Mouse (Mus musculus) forebrain, embryonic 13.5 days (tissue): ENCODE measurements around the gene Smim27. TPM values are rescaled to one million over a fixed set of nuclear protein-coding genes. Genes with fewer than 3 reads are reported as not detected.

Source experiments
- ATAC-seq: fragments of 200-750 bp; cut with Nextera tagmentation; 2 replicates; pipeline ENCODE4 v1.8.0; 2017
- H3K27ac ChIP-seq: fragments of 300-500 bp; sonication (generic); 2 replicates; pipeline ENCODE4 v1.5.1; 2015; ENCODE audit warnings: inconsistent platforms, mild to moderate bottlenecking, moderate library complexity
- H3K27me3 ChIP-seq: fragments of 300-500 bp; sonication (generic); 2 replicates; pipeline ENCODE4 v1.6.1; 2015; ENCODE audit warnings: mild to moderate bottlenecking, inconsistent platforms
- H3K36me3 ChIP-seq: fragments of 300-500 bp; sonication (generic); 2 replicates; pipeline ENCODE4 v1.6.1; 2015; ENCODE audit warnings: mild to moderate bottlenecking, inconsistent platforms; ENCODE audit not compliant: poor library complexity, severe bottlenecking
- H3K4me1 ChIP-seq: fragments of 300-500 bp; sonication (generic); 2 replicates; pipeline ENCODE4 v1.6.1; 2015; ENCODE audit warnings: inconsistent platforms
- H3K4me2 ChIP-seq: fragments of 300-500 bp; sonication (generic); 2 replicates; pipeline ENCODE4 v1.6.1; 2015; ENCODE audit warnings: inconsistent platforms, mild to moderate bottlenecking, moderate library complexity
- H3K4me3 ChIP-seq: fragments of 300-500 bp; sonication (generic); 2 replicates; pipeline ENCODE4 v1.5.1; 2015; ENCODE audit warnings: mild to moderate bottlenecking, inconsistent platforms
- H3K9ac ChIP-seq: fragments of 300-500 bp; sonication (generic); 2 replicates; pipeline ENCODE4 v1.6.1; 2015; ENCODE audit warnings: mild to moderate bottlenecking, inconsistent platforms
- H3K9me3 ChIP-seq: fragments of 300-500 bp; sonication (generic); replicated peaks from 2 replicates; pipeline ENCODE4 v1.6.1; 2016; ENCODE audit warnings: inconsistent platforms
- WGBS: fragments of 180-500 bp; shearing (Covaris S2); methylation state at CpG from one replicate; pipeline ENCODE4 v1.1.7; 2015; 5-methylcytosine and 5-hydroxymethylcytosine counted together
- polyA plus RNA-seq: library from polyadenylated mRNA; unstranded; fragments of >200 nt; fragmentation: Nextera tagmentation; extraction: Ambion mirVana; gene quantifications from 2 replicates; pipeline ENCODE4 v1.2.1, GENCODE M21; 2015

Smim27 gene
- polyA plus RNA-seq, 1 experiment from 2014 or later: 32.4 TPM

DNA sequence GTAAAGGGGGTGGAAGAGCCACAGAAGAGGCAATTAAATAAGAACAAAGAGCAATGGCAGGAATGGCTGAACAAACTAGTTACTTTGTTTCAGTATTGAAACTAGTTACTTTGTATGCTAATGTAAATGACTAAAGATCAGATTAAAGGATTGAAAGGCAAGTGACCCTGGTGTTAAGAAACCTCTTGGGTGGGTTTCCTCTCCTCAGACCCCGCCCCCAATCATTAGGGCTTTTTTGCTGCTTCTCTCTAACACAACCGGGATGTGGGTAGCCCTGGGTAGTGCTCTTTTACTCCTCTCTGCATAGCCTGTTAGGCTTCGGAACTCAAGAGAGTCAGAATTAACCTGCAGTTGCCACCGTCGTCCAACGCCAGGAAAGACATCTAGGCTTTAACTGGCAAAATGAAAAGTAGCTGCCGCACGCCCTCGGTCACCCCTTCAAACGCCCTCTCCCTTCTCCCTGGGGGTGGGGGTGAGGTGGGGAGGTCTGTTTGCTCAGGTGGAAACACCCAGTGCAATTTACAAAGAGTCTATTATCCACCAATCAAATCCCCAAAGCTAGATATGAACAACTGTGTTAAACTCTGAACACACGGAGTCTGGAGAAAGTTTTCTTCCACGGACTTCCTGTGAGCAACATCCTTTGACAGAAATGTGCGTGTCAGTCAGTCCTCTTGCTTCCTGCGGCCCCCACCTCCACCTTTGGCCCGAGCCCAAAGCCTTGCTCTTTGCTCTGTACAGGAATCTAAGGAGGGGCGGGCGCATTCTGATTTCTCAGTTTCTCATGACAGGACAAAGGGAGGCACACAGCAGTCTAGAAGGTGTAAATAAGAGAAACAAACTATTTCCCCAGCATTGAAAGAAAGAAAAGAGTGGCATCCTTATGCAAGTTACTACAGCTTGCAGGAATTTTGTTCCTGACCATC is 30.6 kb upstream of the Smim27 start:
- 0 out of 2 replicates have a peak, but pooled peaks cover 5% of the 10 kb centered on the region for H3K27me3 ChIP-seq
- H3K4me2 ChIP-seq: peak overlapping the region; percentile 82
- H3K4me3 ChIP-seq: peak overlapping the region; percentile 52
- peaks cover 10% of the 10 kb centered on the region for H3K4me1 ChIP-seq
- 1% methylated on average over 17 of the region's 17 CpGs for WGBS
- peak; percentile 45 for ATAC-seq
- no peak overlapping the region for H3K27ac ChIP-seq
- H3K9me3 ChIP-seq: no peaks in the 10 kb centered on the region
- peak overlapping the region; percentile 63 for H3K9ac ChIP-seq
- no peaks in the 10 kb centered on the region for H3K36me3 ChIP-seq

DNA sequence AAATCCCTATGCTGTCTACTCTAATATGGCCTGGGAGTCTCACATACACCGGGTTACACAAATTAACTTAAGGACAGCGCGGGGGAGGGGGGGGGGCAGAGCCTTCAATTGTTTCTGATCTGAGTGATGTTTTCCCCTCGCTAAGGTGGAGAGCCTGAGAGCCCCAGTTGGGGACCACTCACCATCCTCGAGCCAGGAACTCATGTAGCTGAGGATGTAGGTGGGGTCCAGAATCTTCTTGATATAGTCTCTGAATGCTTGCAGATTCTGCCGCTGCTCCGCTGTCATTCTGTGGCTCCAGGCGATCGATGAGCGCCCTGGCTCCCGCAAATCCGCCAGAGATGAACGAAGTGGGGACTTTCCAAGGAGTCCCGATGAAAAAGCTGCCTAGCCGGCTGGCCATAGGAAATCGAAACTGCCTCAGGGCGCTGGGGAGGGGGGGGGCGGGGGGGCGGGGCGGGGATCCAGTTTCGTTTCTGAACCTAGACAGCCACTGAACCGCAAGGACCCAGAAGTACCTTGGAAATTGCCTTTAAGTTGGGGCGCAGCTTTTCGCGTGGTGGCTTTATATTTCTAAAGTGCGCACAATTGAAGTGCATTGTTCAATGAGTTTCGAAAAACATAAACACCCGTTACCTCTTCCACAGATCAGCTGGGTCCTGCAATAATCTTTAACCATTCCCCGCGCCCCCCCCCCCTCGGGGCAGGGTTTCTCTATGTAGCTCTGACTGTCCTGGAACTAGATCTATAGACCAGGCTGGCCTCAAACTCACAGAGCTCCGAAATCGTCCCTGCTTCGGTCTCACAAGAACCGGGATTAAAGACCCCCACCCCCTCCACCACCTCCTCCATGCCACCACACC is 29.7 kb upstream of the Smim27 start, which contains the start of gene Ddx58:
Gene Ddx58 (minus strand): TSS at position 420 of the 863 bp plus-strand sequence.
- 4% methylated on average over 35 of the region's 35 CpGs for WGBS
- Histone ChIP-seq H3K27me3 (0 out of 2 replicates have a peak, but pooled peaks cover 5% of the 10 kb centered on the region), H3K9ac (peak within 1 kb of the TSS; percentile 63), H3K36me3 (no peaks in the 10 kb centered on the region), H3K9me3 (no peaks in the 10 kb centered on the region), H3K4me1 (peaks cover 10% of the 10 kb centered on the region), H3K4me2 (peak within 1 kb of the TSS; percentile 82), H3K27ac (no peak within 1 kb of the TSS), H3K4me3 (peak within 1 kb of the TSS; percentile 52)
- ATAC-seq: peak; percentile 74

DNA sequence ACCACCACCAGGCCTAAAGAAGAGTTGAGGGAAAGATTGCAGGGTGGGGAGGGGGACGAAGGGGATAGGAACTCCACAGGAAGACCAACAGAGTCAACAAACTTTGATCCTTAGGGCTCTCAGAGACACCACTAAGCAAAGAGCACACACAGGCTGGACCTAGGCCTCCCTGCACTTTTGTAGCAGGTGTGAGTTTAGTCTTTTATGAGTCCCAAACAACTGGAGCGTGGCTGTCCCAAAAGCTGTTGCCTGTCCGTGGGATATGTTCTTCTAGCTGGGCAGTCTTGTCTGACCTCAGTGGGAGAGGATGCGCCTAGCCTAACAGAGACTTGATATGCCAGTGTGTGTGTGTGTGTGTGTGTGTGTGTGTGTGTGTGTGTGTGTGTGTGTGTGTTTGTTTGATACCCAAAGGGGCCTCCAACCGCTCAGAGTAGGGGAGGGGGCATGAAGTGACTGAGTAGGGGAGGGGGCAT is 29.1 kb upstream of the Smim27 start:
- peak; percentile 38 for ATAC-seq

DNA sequence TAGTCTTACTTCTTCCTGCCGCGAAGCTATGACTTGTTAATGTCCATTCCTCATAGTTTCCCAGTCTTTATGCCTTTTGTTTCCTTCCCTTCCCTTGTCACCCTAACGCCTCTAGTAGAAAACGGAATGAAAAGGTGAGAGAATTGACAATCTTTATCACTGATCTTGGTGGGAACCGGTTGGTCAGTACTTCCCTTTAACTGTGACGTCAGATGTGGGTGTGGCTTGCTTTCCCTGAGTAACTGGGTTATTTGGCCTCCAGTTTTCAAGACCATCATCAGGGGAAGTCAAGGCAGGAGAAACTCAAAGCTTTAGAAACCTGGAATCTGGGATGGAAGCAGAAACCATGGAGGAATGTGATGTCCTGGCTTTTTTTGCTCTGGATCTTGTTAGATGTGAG is 27.5 kb upstream of the Smim27 start:
- Histone ChIP-seq H3K36me3 (no peaks in the 10 kb centered on the region), H3K9ac (no peak overlapping the region), H3K4me2 (no peak overlapping the region), H3K4me3 (no peak overlapping the region), H3K9me3 (no peaks in the 10 kb centered on the region), H3K4me1 (peaks cover 10% of the 10 kb centered on the region), H3K27ac (no peak overlapping the region), H3K27me3 (0 out of 2 replicates have a peak, but pooled peaks cover 5% of the 10 kb centered on the region)
- 54% methylated on average over 6 of the region's 6 CpGs for WGBS
- ATAC-seq: no peak

More for the DNA sequence above, 29.1 kb upstream of the Smim27 start:
- H3K36me3 ChIP-seq: no peaks in the 10 kb centered on the region
- WGBS: 49% methylated on average over 5 of the region's 5 CpGs
- peak overlapping the region; percentile 52 for H3K4me3 ChIP-seq
- no peak overlapping the region for H3K27ac ChIP-seq
- H3K9ac ChIP-seq: peak overlapping the region; percentile 63; the same call in 1 of the 2 replicates
- no peaks in the 10 kb centered on the region for H3K9me3 ChIP-seq
- H3K4me2 ChIP-seq: peak overlapping the region; percentile 82
- H3K27me3 ChIP-seq: 0 out of 2 replicates have a peak, but pooled peaks cover 5% of the 10 kb centered on the region
- peaks cover 10% of the 10 kb centered on the region for H3K4me1 ChIP-seq

DNA sequence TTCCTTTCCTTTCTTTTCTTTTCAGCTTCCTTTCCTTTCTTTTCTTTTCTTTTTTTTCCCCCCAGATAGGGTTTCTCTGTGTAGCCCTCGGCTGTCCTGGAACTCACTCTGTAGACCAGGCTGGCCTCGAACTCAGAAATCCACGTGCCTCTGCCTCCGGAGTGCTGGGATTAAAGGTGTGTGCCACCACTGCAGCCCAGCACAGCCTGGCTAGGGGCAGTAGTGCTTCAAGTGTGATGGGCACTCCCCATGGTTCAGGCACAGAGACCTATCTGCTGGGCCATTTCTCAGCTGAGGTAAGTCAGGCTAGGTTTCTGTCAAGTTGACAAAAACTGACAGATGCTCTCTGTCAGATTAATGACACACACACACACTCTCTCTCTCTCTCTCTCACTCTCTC is 26.4 kb upstream of the Smim27 start:
- H3K4me3 ChIP-seq: no peak overlapping the region
- no peaks in the 10 kb centered on the region for H3K36me3 ChIP-seq
- H3K4me2 ChIP-seq: no peak overlapping the region
- 82% methylated on average over 4 of the region's 4 CpGs for WGBS
- H3K9me3 ChIP-seq: no peaks in the 10 kb centered on the region
- H3K27me3 ChIP-seq: 0 out of 2 replicates have a peak, but pooled peaks cover 5% of the 10 kb centered on the region
- no peak overlapping the region for H3K9ac ChIP-seq
- H3K4me1 ChIP-seq: peaks cover 10% of the 10 kb centered on the region
- ATAC-seq: no peak
- H3K27ac ChIP-seq: no peak overlapping the region

DNA sequence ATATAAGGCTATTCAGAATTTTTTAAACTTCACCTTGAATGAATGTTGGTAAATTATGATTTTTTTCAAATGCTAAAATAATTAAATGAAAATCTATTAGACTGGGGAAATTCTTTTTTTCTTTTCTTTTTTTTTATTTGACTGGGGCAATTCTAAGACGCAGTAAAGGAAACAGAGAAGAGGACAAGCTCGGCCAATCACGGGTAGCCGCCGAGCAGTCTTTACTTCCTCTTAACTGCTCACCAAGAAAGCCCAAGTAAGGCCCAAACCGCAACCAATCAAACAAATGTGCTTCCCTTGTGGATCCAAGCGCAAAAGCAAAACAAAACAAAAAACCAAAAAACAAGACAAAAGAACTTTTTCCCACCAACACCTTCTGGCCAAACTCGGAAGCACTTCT is 25.3 kb upstream of the Smim27 start:
- no peak for ATAC-seq
- Histone ChIP-seq H3K9me3 (no peaks in the 10 kb centered on the region), H3K4me3 (no peak overlapping the region), H3K36me3 (no peaks in the 10 kb centered on the region), H3K4me1 (peaks cover 4% of the 10 kb centered on the region), H3K27ac (no peak overlapping the region), H3K9ac (no peak overlapping the region), H3K4me2 (no peak overlapping the region), H3K27me3 (0 out of 2 replicates have a peak, but pooled peaks cover under 1% of the 10 kb centered on the region)
- 85% methylated on average over 8 of the region's 8 CpGs for whole genome bisulfite sequencing

DNA sequence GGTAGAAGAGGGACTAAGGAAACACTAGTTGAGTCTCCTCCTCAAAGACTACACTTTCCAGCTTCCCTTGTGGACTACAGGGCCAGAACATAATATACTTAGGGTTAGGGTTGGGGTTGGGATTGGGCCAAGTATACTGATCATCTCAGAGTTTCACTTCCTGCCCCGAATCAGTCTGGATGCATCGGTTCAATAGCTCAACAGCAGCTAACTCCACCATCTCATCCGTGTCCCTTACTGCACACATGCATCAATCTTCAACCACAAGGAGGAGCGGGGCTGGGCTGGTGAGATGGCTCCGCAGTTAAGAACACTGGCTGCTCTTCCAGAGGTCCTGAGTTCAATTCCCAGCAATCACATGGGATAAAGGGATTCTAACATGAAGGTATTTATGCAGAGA is 18.4 kb upstream of the Smim27 start:
- 93% methylated on average over 5 of the region's 5 CpGs for WGBS
- no peak overlapping the region for H3K4me2 ChIP-seq

DNA sequence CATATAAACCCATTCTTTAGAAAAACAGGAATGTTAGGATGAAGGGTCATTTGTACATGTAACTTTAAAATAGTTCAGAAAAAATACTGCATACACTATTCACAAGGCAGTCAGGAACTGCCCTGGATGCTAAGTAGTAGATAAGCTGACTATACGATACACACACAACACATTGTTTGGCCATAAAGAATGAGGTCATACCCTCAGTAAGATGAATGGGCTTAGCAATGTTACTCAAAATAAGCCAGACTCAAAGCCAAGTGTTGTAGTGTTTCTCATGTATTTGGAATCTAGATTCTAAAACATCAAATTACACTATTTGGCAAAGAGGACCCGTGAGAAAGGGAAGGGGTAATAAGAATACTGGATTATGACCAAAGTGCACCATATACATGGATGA is 15.6 kb upstream of the Smim27 start:
- Histone ChIP-seq H3K27me3 (no peaks in the 10 kb centered on the region), H3K4me1 (no peaks in the 10 kb centered on the region), H3K27ac (no peak overlapping the region), H3K36me3 (peaks cover 7% of the 10 kb centered on the region; the same call in 1 of the 2 replicates), H3K4me3 (no peak overlapping the region), H3K4me2 (no peak overlapping the region), H3K9ac (no peak overlapping the region), H3K9me3 (no peaks in the 10 kb centered on the region)
- no peak for ATAC-seq
- WGBS: 66% methylated on average over 2 of the region's 2 CpGs

More for the DNA sequence above, 18.4 kb upstream of the Smim27 start:
- no peak overlapping the region for H3K9ac ChIP-seq
- H3K36me3 ChIP-seq: no peaks in the 10 kb centered on the region
- H3K27me3 ChIP-seq: no peaks in the 10 kb centered on the region
- H3K9me3 ChIP-seq: no peaks in the 10 kb centered on the region
- no peak for ATAC-seq
- H3K27ac ChIP-seq: no peak overlapping the region
- H3K4me3 ChIP-seq: no peak overlapping the region
- H3K4me1 ChIP-seq: no peaks in the 10 kb centered on the region

DNA sequence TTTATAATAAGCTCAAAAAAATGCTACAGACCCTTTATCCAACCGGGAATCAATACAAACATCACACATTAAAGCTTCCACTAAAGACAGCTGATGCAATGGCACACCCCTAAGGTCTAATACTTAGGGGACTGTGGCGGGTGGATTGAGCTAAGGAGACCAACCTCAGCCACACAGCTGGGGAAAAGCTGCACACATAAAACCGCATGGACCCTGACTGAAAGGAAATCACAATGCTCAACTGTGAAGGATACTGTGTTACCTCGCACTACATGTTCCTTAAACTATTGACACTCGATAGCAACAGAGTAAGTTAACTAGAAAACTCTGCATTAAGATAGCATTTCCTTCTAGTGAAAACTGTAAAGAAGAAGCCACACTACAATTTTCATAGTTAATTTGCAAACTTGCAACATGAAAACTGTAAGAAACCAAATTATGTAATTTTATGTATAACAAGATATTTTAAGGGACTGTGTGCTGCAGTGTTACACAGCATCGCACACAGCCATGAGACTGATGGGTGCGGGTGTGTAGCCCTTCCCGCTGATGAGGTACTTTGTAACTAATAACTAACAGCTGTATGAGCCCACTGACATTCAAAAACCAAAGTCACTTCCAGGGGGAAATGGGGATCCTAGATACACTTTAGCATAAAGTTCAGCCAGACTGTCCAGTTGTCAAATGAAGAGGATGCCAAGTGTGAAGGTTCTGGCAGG is 14.8 kb upstream of the Smim27 start:
- Histone ChIP-seq H3K9ac (no peak overlapping the region), H3K27ac (no peak overlapping the region), H3K4me2 (no peak overlapping the region), H3K4me1 (no peaks in the 10 kb centered on the region), H3K9me3 (no peaks in the 10 kb centered on the region), H3K36me3 (peaks cover 14% of the 10 kb centered on the region), H3K27me3 (no peaks in the 10 kb centered on the region), H3K4me3 (no peak overlapping the region)
- ATAC-seq: no peak
- 90% methylated on average over 8 of the region's 8 CpGs for WGBS

DNA sequence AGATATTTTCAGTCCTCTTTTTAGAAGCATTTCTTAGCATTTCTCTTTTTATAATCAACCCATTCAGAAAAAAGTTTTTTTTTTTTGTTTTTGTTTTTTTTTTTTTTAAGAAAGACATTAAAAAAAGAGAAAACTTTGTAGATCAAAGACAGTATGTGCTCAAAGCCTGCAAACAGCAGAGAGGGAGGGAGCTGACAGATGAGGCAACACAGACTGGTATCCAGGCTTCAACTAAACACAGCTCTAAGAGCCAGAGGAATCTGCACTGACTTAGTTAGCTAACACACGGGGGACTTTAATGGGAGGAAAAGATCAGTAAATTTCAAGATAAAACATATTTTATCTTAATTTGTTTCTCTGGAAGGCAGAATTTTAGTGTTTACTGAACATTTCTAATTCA is 5.1 kb upstream of the Smim27 start:
- 88% methylated on average over 1 of the region's 1 CpGs for WGBS
- H3K4me2 ChIP-seq: no peak overlapping the region
- H3K27ac ChIP-seq: no peak overlapping the region
- H3K4me3 ChIP-seq: no peak overlapping the region
- ATAC-seq: no peak
- peaks cover 57% of the 10 kb centered on the region for H3K36me3 ChIP-seq
- no peaks in the 10 kb centered on the region for H3K27me3 ChIP-seq
- peaks cover 31% of the 10 kb centered on the region for H3K4me1 ChIP-seq
- no peak overlapping the region for H3K9ac ChIP-seq
- no peaks in the 10 kb centered on the region for H3K9me3 ChIP-seq

DNA sequence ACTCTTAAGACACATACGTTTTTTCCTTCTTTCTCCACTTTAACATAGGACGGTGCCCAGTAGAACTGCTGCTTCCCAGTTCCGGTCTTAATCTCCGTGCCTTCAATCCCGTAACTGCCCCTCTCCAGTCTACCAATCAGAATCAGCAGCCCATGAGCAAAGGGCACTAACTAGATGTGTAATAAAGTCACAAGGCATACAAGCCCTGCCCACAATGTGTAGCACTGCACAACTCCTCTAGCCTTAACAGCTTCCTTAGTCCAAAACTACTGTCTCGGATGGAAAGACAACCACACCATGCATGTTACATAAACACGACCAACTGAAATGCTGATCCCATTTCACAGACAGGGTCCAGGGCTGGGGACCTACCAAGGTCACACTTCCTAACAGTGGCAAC is 1.7 kb upstream of the Smim27 start:
- peak overlapping the region; percentile 81 for H3K4me2 ChIP-seq
- H3K36me3 ChIP-seq: peaks cover 32% of the 10 kb centered on the region
- H3K27me3 ChIP-seq: no peaks in the 10 kb centered on the region
- WGBS: 73% methylated on average over 7 of the region's 7 CpGs
- peak overlapping the region; percentile 62 for H3K27ac ChIP-seq
- no peak for ATAC-seq
- H3K4me1 ChIP-seq: peaks cover 31% of the 10 kb centered on the region
- no peaks in the 10 kb centered on the region for H3K9me3 ChIP-seq
- peak overlapping the region; percentile 81 for H3K9ac ChIP-seq
- peak overlapping the region; percentile 71 for H3K4me3 ChIP-seq
